21 mouse cellular contexts compared by ENCODE assay signal in genomic region chr10:89441961-89442360, GRCm38 (mm10). TPM values are rescaled to one million over a fixed set of nuclear protein-coding genes. Genes with fewer than 3 reads are reported as not detected.
DNase-seq lines count a peak whose midpoint lies in the region; ATAC-seq and TF ChIP-seq lines count a peak whose summit lies in the region.
"Had no signal": no experiment of that assay in that cellular context is flagged by ENCODE, and none has a peak within 500 bp of the region (broad histone marks: within the 10 kb centered on the region; RNA-seq: fewer than 3 reads in every experiment).

No protein-coding gene starts in this region.

- intact Hi-C loops in gastrocnemius, postnatal 14 days (cut with DNase I; ENCODE audit: low total_unique reads): no loop called here

- peaks cover 41% of the 10 kb centered on the region for H3K4me1 ChIP-seq in erythroblast, embryonic 14.5 days (ENCODE audit: control insufficient read depth)
- peaks cover 14% of the 10 kb centered on the region for H3K4me1 ChIP-seq in kidney, embryonic 15.5 days
- peaks cover 0 to 22% of the 10 kb centered on the region in 2 experiments; a peak in 2 of 4 replicates for H3K4me1 ChIP-seq in CH12.LX (ENCODE audit: control insufficient read depth in 1 of 2, insufficient read depth in 2 of 2)
- H3K4me1 ChIP-seq in liver, postnatal 0 days (ENCODE audit: insufficient read depth): peaks cover 15% of the 10 kb centered on the region

- no peak for TF ChIP-seq RAD21 in CH12.LX (IDR thresholded peaks at IDR 0.05; ENCODE audit: low read depth, low read length)

- no peaks in the 10 kb centered on the region for H3K27me3 ChIP-seq in erythroblast, embryonic 14.5 days (ENCODE audit: control insufficient read depth)
- no peaks in the 10 kb centered on the region for H3K27me3 ChIP-seq in kidney, embryonic 15.5 days
- no peaks in the 10 kb centered on the region for H3K27me3 ChIP-seq in CH12.LX (replicated peaks)
- no peaks in the 10 kb centered on the region for H3K27me3 ChIP-seq in liver, postnatal 0 days (ENCODE audit: insufficient read depth, low read length)
- H3K27me3 ChIP-seq: embryonic facial prominence, embryonic 15.5 days; limb, embryonic 12.5 days; lung, embryonic 15.5 days; stomach, embryonic 15.5 days had no signal

- dilution Hi-C loops in CH12.LX (cut with MboI; ENCODE audit: extremely low pct_ligation_motif_present, extremely low pct_unique_long_range_greater_than_20kb, low sequenced_read_pairs): no loop called here

- in situ Hi-C loops in CH12.LX (cut with MboI; ENCODE audit: low pct_ligation_motif_present, low pct_unique_long_range_greater_than_20kb, low sequenced_read_pairs): no loop called here

- no peak overlapping the region for H3K9ac ChIP-seq in kidney, embryonic 15.5 days
- H3K9ac ChIP-seq in CH12.LX (ENCODE audit: insufficient read depth, low read depth): no peak overlapping the region
- no peak overlapping the region for H3K9ac ChIP-seq in liver, postnatal 0 days (replicated peaks)
- H3K9ac ChIP-seq: embryonic facial prominence, embryonic 15.5 days; hindbrain, embryonic 13.5 days; limb, embryonic 12.5 days; neural tube, embryonic 15.5 days; stomach, embryonic 15.5 days had no signal

- 95% methylated on average over 3 of the region's 3 CpGs for WGBS in kidney, embryonic 15.5 days
- WGBS in liver, postnatal 0 days (ENCODE audit: insufficient replicate concordance): 87% methylated on average over 3 of the region's 3 CpGs

- peak overlapping the region; percentile 25 for H3K4me3 ChIP-seq in erythroblast, embryonic 14.5 days (replicated peaks)
- H3K4me3 ChIP-seq in kidney, embryonic 15.5 days (replicated peaks): no peak overlapping the region
- no peak overlapping the region for H3K4me3 ChIP-seq in CH12.LX (replicated peaks in 1 of 3; ENCODE audit: low read depth in 2 of 3, low read length in 2 of 3, poor library complexity in 1 of 3)
- H3K4me3 ChIP-seq in liver, postnatal 0 days (ENCODE audit: low read depth, low read length): peak overlapping the region; percentile 95; the same call in 1 of the 2 replicates

- H3K4me2 ChIP-seq in kidney, embryonic 15.5 days: peak overlapping the region; percentile 91; the same call in 1 of the 2 replicates
- H3K4me2 ChIP-seq in CH12.LX (ENCODE audit: insufficient read depth, low read depth, poor library complexity, severe bottlenecking): 0 out of 2 replicates have a peak overlapping the region, but pooled peaks have one; percentile 14
- peak overlapping the region; percentile 81; the same call in 1 of the 2 replicates for H3K4me2 ChIP-seq in liver, postnatal 0 days (ENCODE audit: low read depth, low read length)

- TF ChIP-seq EP300 in CH12.LX (IDR thresholded peaks at IDR 0.05; ENCODE audit: low read length): no peak
- TF ChIP-seq EP300 in liver, postnatal 0 days (IDR thresholded peaks at IDR 0.05; ENCODE audit: low read depth): no peak

- ATAC-seq in erythroblast, adult 5-6 weeks (replicated peaks; ENCODE audit: low FRiP score, poor library complexity, severe bottlenecking): no peak
- ATAC-seq in kidney, embryonic 15.5 days (replicated peaks; ENCODE audit: low FRiP score): no peak
- no peak for ATAC-seq in liver, postnatal 0 days
- ATAC-seq: activated CD4-positive, CD25-positive, alpha-beta regulatory T cell, adult 4 months had no signal

- peaks cover 37% of the 10 kb centered on the region for H3K36me3 ChIP-seq in erythroblast, embryonic 14.5 days (ENCODE audit: control insufficient read depth)
- H3K36me3 ChIP-seq in kidney, embryonic 15.5 days: peaks cover 8% of the 10 kb centered on the region
- peaks cover 6 to 36% of the 10 kb centered on the region in 2 experiments for H3K36me3 ChIP-seq in CH12.LX (replicated peaks in 1 of 2; ENCODE audit: control insufficient read depth in 1 of 2, insufficient read depth in 1 of 2, low read length in 1 of 2)
- peaks cover 15% of the 10 kb centered on the region for H3K36me3 ChIP-seq in liver, postnatal 0 days (replicated peaks; ENCODE audit: insufficient read depth, low read length)
- H3K36me3 ChIP-seq: embryonic facial prominence, embryonic 15.5 days; hindbrain, embryonic 13.5 days; neural tube, embryonic 15.5 days; stomach, embryonic 15.5 days had no signal

- DNase-seq in kidney, postnatal 10 days: no peak
- no peak for DNase-seq in CH12.LX (ENCODE audit: extremely low read depth)
- DNase-seq in liver, postnatal 0 days: no peak
- DNase-seq in kidney, postnatal 4 days: no peak
- no peak for DNase-seq in gastrocnemius, postnatal 14 days
- DNase-seq: adrenal gland, postnatal 10 days; cerebellum, adult 11 months; cerebellum, postnatal 10 days; midbrain, embryonic 14.5 days; right cerebral cortex, postnatal 25 days; thymus, adult 18-20 months had no signal

- no peak for TF ChIP-seq CTCF in CH12.LX (conservative IDR thresholded peaks at IDR 0.05 in 1 of 2, IDR thresholded peaks at IDR 0.05 in 1 of 2; ENCODE audit: low read depth in 2 of 2, low read length in 2 of 2)
- TF ChIP-seq CTCF in liver, postnatal 0 days (IDR thresholded peaks at IDR 0.05; ENCODE audit: low read depth): no peak

- H3K9me3 ChIP-seq in erythroblast, embryonic 14.5 days (ENCODE audit: control insufficient read depth, low read length): no peaks in the 10 kb centered on the region
- no peaks in the 10 kb centered on the region for H3K9me3 ChIP-seq in kidney, embryonic 15.5 days (replicated peaks)
- peaks cover 4% of the 10 kb centered on the region for H3K9me3 ChIP-seq in CH12.LX (replicated peaks; ENCODE audit: low read length)
- no peaks in the 10 kb centered on the region for H3K9me3 ChIP-seq in liver, postnatal 0 days (ENCODE audit: low read length)
- H3K9me3 ChIP-seq: embryonic facial prominence, embryonic 15.5 days; hindbrain, embryonic 13.5 days; limb, embryonic 12.5 days; lung, embryonic 15.5 days; neural tube, embryonic 15.5 days; stomach, embryonic 15.5 days had no signal

- peaks cover 9% of the 10 kb centered on the region for H3K79me2 ChIP-seq in CH12.LX (replicated peaks; ENCODE audit: control insufficient read depth, extremely low read depth, insufficient read depth, poor library complexity, severe bottlenecking)

- TF ChIP-seq POLR2A in CH12.LX (IDR thresholded peaks at IDR 0.05; ENCODE audit: low read depth, low read length): no peak

- no peak overlapping the region for H3K27ac ChIP-seq in kidney, embryonic 15.5 days
- no peak overlapping the region for H3K27ac ChIP-seq in CH12.LX (ENCODE audit: insufficient read depth, low read depth)
- H3K27ac ChIP-seq in liver, postnatal 0 days (ENCODE audit: low read depth): no peak overlapping the region
- H3K27ac ChIP-seq: embryonic facial prominence, embryonic 15.5 days; hindbrain, embryonic 13.5 days; limb, embryonic 12.5 days; lung, embryonic 15.5 days; neural tube, embryonic 15.5 days; stomach, embryonic 15.5 days had no signal

TF ChIP-seq in CH12.LX, 34 proteins besides CTCF, POLR2A, EP300 and RAD21:
- TF ChIP-seq MYC (IDR thresholded peaks at IDR 0.05; ENCODE audit: low read depth, low read length) (no peak), SIN3A (IDR thresholded peaks at IDR 0.05; ENCODE audit: low read length) (no peak), ZC3H11A (IDR thresholded peaks at IDR 0.05; ENCODE audit: low read depth, low read length) (no peak), RCOR1 (conservative IDR thresholded peaks at IDR 0.05; ENCODE audit: low read depth, low read length) (no peak), MAFK (IDR thresholded peaks at IDR 0.05; ENCODE audit: insufficient replicate concordance, low read length) (no peak), JUN (IDR thresholded peaks at IDR 0.05; ENCODE audit: insufficient read depth, low read depth, low read length) (no peak), MEF2A (IDR thresholded peaks at IDR 0.05; ENCODE audit: borderline replicate concordance, low read depth, low read length) (no peak), CHD1 (IDR thresholded peaks at IDR 0.05; ENCODE audit: low read depth, low read length) (no peak)

RNA-seq across cellular contexts. Expression of gene Gas2l3, which starts 1.8 kb away (rescaled TPM):
- polyA plus RNA-seq in erythroblast, embryonic 14.5 days (2012): 0.04 and 0.11 TPM in 2 replicates
- 6.3 and 7.7 TPM in 2 replicates for total RNA-seq in erythroblast, adult 5-6 weeks (2015; ENCODE audit: low replicate concordance)
- 7.4 and 14.8 TPM in 2 replicates for total RNA-seq in erythroblast, adult 5-6 weeks (2017; ENCODE audit: low replicate concordance)
- polyA plus RNA-seq in kidney, embryonic 15.5 days (2015; fragmentation: Nextera tagmentation; extraction: Ambion mirVana): 18.9 and 19.6 TPM in 2 replicates
- total RNA-seq in CH12.LX (2012; rRNA removed) (8.3 and 9.4 TPM in 2 replicates), CH12.LX (2014; rRNA removed) (10.7 and 12.2 TPM in 2 replicates)
- 7.3 and 8.8 TPM in 2 replicates for polyA plus RNA-seq in CH12.LX (2012; ENCODE audit: insufficient read length, low read depth)
- polyA plus RNA-seq in liver, postnatal 0 days (2015; fragmentation: Nextera tagmentation; extraction: Ambion mirVana): 2.8 and 2.9 TPM in 2 replicates
- total RNA-seq in gastrocnemius, postnatal 14 days (2021): 10 to 100 TPM in 1 of 2 experiments, 1 to 10 TPM in 1; 3.0 to 11.2 TPM

Comparison
In these comparisons a context has a peak if more than half of its experiments do, and no peak if none do; other contexts are left out.
1. H3K4me3 ChIP-seq: peak in erythroblast, embryonic 14.5 days (single experiment) and liver, postnatal 0 days (single experiment); none in kidney, embryonic 15.5 days (single experiment) and CH12.LX (0 of 3).
2. H3K4me2 ChIP-seq: peak in every context shown above with its lines; median percentile 91 in kidney, embryonic 15.5 days; 81 in liver, postnatal 0 days; 14 in CH12.LX.